Mouse (Mus musculus) kidney, embryonic 16.5 days (tissue): ENCODE results near the gene Plin5. TPM values are rescaled to one million over a fixed set of nuclear protein-coding genes. Genes with fewer than 3 reads are reported as not detected.
"Not testable (repeated sequence)": the region's sequence is repeated elsewhere in the genome, so short reads cannot be mapped to it uniquely, and the experiment has no call there.

Source experiments
- ATAC-seq: fragments of 200-750 bp; cut with Nextera tagmentation; 2 replicates; pipeline ENCODE4 v1.8.0; 2017; ENCODE audit warnings: moderate TSS enrichment; ENCODE audit not compliant: low FRiP score, low TSS enrichment
- H3K27ac ChIP-seq: fragments of 300-500 bp; sonication (generic); 2 replicates; pipeline ENCODE4 v1.5.1; 2014; ENCODE audit warnings: low read length
- H3K27me3 ChIP-seq: fragments of 300-500 bp; sonication (generic); 2 replicates; pipeline ENCODE4 v1.6.1; 2014; ENCODE audit warnings: low read length, control low read depth, mixed read lengths; ENCODE audit not compliant: insufficient read depth
- H3K36me3 ChIP-seq: fragments of 300-500 bp; sonication (generic); 2 replicates; pipeline ENCODE4 v1.6.1; 2014; ENCODE audit warnings: low read length, control low read depth, mixed read lengths; ENCODE audit not compliant: insufficient read depth
- H3K4me1 ChIP-seq: fragments of 300-500 bp; sonication (generic); 2 replicates; pipeline ENCODE4 v1.6.1; 2014; ENCODE audit warnings: low read length, control low read depth, mixed read lengths; ENCODE audit not compliant: insufficient read depth
- H3K4me2 ChIP-seq: fragments of 300-500 bp; sonication (generic); replicated peaks from 2 replicates; pipeline ENCODE4 v1.6.1; 2014; ENCODE audit warnings: low read depth, low read length
- H3K4me3 ChIP-seq: fragments of 300-500 bp; sonication (generic); 2 replicates; pipeline ENCODE4 v1.5.1; 2014; ENCODE audit warnings: mild to moderate bottlenecking, low read length
- H3K9ac ChIP-seq: fragments of 300-500 bp; sonication (generic); replicated peaks from 2 replicates; pipeline ENCODE4 v1.6.1; 2014; ENCODE audit warnings: low read length
- H3K9me3 ChIP-seq: fragments of 300-500 bp; sonication (generic); 2 replicates; pipeline ENCODE4 v1.6.1; 2016; ENCODE audit warnings: low read length, control low read depth
- WGBS: fragments of 180-500 bp; shearing (Covaris S2); extraction: QIAGEN DNeasy Blood & Tissue Kit; methylation state at CpG from one replicate; pipeline ENCODE4 v1.1.7; 2014; 5-methylcytosine and 5-hydroxymethylcytosine counted together
- polyA plus RNA-seq: library from polyadenylated mRNA; unstranded; fragments of >200 nt; fragmentation: Nextera tagmentation; extraction: Ambion mirVana; gene quantifications from 2 replicates; pipeline ENCODE4 v1.2.1, GENCODE M21; 2015

Gene Plin5
- polyA plus RNA-seq, 1 experiment from 2014 or later = 2.6 TPM

DNA sequence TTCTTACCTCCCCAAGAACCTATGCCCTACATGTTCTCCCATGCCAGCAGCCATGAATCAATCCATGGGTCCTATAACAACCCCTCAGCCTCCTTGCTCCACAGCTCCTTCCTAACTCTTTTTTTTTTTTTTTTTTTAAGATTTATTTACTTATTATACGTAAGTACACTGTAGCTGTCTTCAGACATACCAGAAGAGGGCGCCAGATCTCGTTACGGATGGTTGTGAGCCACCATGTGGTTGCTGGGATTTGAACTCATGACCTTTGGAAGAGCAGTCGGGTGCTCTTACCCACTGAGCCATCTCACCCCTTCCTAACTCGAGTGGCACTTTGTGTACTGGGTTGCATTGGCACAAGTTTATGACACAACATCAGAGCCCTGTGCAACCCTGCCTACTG is 51.7 kb downstream of the Plin5 start:
- H3K4me3 ChIP-seq, ATAC-seq, H3K27ac ChIP-seq, H3K27me3 ChIP-seq, H3K4me1 ChIP-seq, H3K9ac ChIP-seq, H3K4me2 ChIP-seq, H3K9me3 ChIP-seq: not testable (repeated sequence)
- 79% methylated on average over 6 of the region's 6 CpGs for WGBS
- H3K36me3 ChIP-seq = peaks cover 92% of the 10 kb centered on the region

DNA sequence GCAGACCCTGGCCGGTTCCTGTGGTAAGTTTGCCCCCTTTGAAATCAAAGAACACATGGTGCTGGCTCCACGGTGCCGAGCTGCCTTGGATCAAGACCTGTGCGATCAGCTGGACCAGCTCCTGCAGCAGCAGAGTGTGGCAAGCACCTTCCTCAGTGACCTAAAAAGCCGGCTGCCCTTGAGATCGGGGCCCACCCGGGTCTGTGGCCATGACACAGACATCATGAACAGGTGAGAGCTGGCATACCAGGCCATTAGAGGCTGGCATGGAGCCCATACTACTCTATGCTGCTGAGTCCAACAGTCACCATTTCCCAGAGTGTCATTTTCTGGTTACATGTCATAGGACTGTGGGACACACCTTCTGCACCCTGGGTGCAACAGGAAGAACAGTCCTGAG is 55.3 kb downstream of the Plin5 start:
- H3K9me3 ChIP-seq = no peaks in the 10 kb centered on the region
- no peaks in the 10 kb centered on the region for H3K27me3 ChIP-seq
- no peak overlapping the region for H3K27ac ChIP-seq
- ATAC-seq = no peak
- H3K9ac ChIP-seq = no peak overlapping the region
- peaks cover 85% of the 10 kb centered on the region for H3K36me3 ChIP-seq
- WGBS = 94% methylated on average over 7 of the region's 7 CpGs
- H3K4me3 ChIP-seq = no peak overlapping the region
- H3K4me1 ChIP-seq = no peaks in the 10 kb centered on the region
- no peak overlapping the region for H3K4me2 ChIP-seq

Other genes starting within 250 kb of the Plin5 start
- gene Zfp119a, start 238.7 kb downstream of the Plin5 start, polyA plus RNA-seq = 8.9 and 10.9 TPM in 2 replicates
- gene Zfp959, start 225.5 kb downstream of the Plin5 start, polyA plus RNA-seq = 17.6 and 19.1 TPM in 2 replicates
- gene Zfp119b, start 168.1 kb downstream of the Plin5 start, polyA plus RNA-seq = 6.3 and 7.8 TPM in 2 replicates
- 2.1 and 2.6 TPM in 2 replicates for gene Ebi3, start 165.0 kb downstream of the Plin5 start, polyA plus RNA-seq
- gene Yju2, start 158.5 kb downstream of the Plin5 start, polyA plus RNA-seq = 29.8 and 34.7 TPM in 2 replicates
- 41.6 and 46.0 TPM in 2 replicates for gene Shd, start 147.1 kb downstream of the Plin5 start, polyA plus RNA-seq
- gene Fsd1, start 131.1 kb downstream of the Plin5 start, polyA plus RNA-seq = 21.6 TPM in 2 replicates
- 21.0 and 21.4 TPM in 2 replicates for gene Stap2, start 112.0 kb downstream of the Plin5 start, polyA plus RNA-seq
- 109 and 112 TPM in 2 replicates for gene Mpnd, start 111.9 kb downstream of the Plin5 start, polyA plus RNA-seq
- 189 and 190 TPM in 2 replicates for gene Sh3gl1, start 81.0 kb downstream of the Plin5 start, polyA plus RNA-seq
- gene Chaf1a, start 77.2 kb downstream of the Plin5 start, polyA plus RNA-seq = 26.0 and 28.4 TPM in 2 replicates
- 46.2 and 47.2 TPM in 2 replicates for gene Ubxn6, start 42.6 kb downstream of the Plin5 start, polyA plus RNA-seq
- 129 and 141 TPM in 2 replicates for gene Hdgfl2, start 38.0 kb downstream of the Plin5 start, polyA plus RNA-seq
- 0.18 and 0.32 TPM in 2 replicates for gene Plin4, start 7.8 kb downstream of the Plin5 start, polyA plus RNA-seq
- gene Lrg1, start 4.4 kb upstream of the Plin5 start, polyA plus RNA-seq = 0.62 and 0.69 TPM in 2 replicates
- 1.1 TPM in 2 replicates for gene Sema6b, start 22.7 kb upstream of the Plin5 start, polyA plus RNA-seq
- 12.2 and 13.2 TPM in 2 replicates for gene Tnfaip8l1, start 44.9 kb upstream of the Plin5 start, polyA plus RNA-seq
- gene Mydgf, start 66.3 kb upstream of the Plin5 start, polyA plus RNA-seq = 102 and 109 TPM in 2 replicates
- 45.0 and 46.2 TPM in 2 replicates for gene Dpp9, start 101.3 kb upstream of the Plin5 start, polyA plus RNA-seq
- 14.6 and 15.8 TPM in 2 replicates for gene Fem1a, start 139.2 kb upstream of the Plin5 start, polyA plus RNA-seq
- gene Ticam1, start 159.2 kb upstream of the Plin5 start, polyA plus RNA-seq = 7.3 and 10.3 TPM in 2 replicates
- gene Plin3, start 175.3 kb upstream of the Plin5 start, polyA plus RNA-seq = 87.5 and 106 TPM in 2 replicates
- not detected in 2 replicates for gene Arrdc5, start 182.7 kb upstream of the Plin5 start, polyA plus RNA-seq
- gene Uhrf1, start 185.7 kb upstream of the Plin5 start, polyA plus RNA-seq = 170 and 179 TPM in 2 replicates
- 37.7 and 39.1 TPM in 2 replicates for gene Kdm4b, start 208.5 kb upstream of the Plin5 start, polyA plus RNA-seq